Comparison of ENCODE assay signal across 8 mouse cellular contexts in the genomic region with DNA sequence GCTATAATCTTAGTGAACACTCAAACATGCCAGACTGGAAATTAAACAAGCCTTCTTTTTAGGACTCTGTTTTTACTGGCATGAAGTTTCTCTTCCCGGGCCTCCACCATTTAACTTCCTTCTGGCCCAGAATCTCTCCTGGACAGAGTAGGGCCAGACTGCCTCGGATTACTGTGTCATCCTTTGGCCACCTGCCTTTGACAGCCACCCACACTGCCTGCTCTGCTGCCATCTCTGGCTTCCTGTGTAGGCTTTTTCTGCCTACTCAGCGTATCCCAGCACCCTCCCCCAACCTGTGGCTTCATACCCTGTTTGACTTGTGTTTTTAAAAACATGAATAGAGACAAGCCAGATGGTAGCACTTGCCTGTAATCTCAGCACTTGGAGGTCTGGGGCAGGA.
DNase-seq lines count a peak whose midpoint lies in the region; ATAC-seq lines count a peak whose summit lies in the region.

No protein-coding gene starts in this region.

- H3K9me3 ChIP-seq in lung, embryonic 15.5 days, result no peaks in the 10 kb centered on the region

- H3K4me1 ChIP-seq in lung, embryonic 15.5 days, result peaks cover 42% of the 10 kb centered on the region

- ATAC-seq in cerebellum, adult (ENCODE audit: insufficient number of reproducible peaks, low FRiP score, low TSS enrichment), result peak; percentile 89
- peak; percentile 30 to 58; a peak in 3 of 4 replicates for ATAC-seq in hematopoietic stem cell, adult 5-6 weeks (replicated peaks in 1 of 2; ENCODE audit: insufficient read depth in 1 of 2, low FRiP score in 2 of 2, low TSS enrichment in 1 of 2, low read depth in 1 of 2, poor library complexity in 2 of 2, severe bottlenecking in 2 of 2)
- no peak for ATAC-seq in lung, embryonic 15.5 days (ENCODE audit: borderline replicate concordance, extremely low read depth, low FRiP score, low TSS enrichment)

- peak overlapping the region; percentile 19; the same call in 1 of the 2 replicates for H3K27ac ChIP-seq in lung, embryonic 15.5 days

- WGBS in lung, embryonic 15.5 days, result 33% methylated on average over 3 of the region's 3 CpGs

- no peak overlapping the region for H3K4me2 ChIP-seq in lung, embryonic 15.5 days

- no peak for DNase-seq in cerebellum, postnatal 4 days (ENCODE audit: low spot score in 2 of 2)
- DNase-seq in 3T3-L1 (ENCODE audit: low read depth, low spot score), result peak; percentile 42
- DNase-seq in cerebellum, postnatal 14 days, result peak; percentile 83 to 86
- DNase-seq in thymus, adult 18-20 months, result peak; percentile 60 to 75
- DNase-seq in embryo, embryonic 9.5 days (ENCODE audit: extremely low spot score), result no peak

- H3K4me3 ChIP-seq in lung, embryonic 15.5 days, result no peak overlapping the region

- no peak overlapping the region for H3K9ac ChIP-seq in lung, embryonic 15.5 days

- no peaks in the 10 kb centered on the region for H3K36me3 ChIP-seq in lung, embryonic 15.5 days

- H3K27me3 ChIP-seq in lung, embryonic 15.5 days, result no peaks in the 10 kb centered on the region

Comparison
In these comparisons a context has a peak if more than half of its experiments do, and no peak if none do; other contexts are left out.
1. DNase-seq: peak in 3T3-L1 (single experiment), cerebellum, postnatal 14 days (2 of 2) and thymus, adult 18-20 months (2 of 2); none in cerebellum, postnatal 4 days (0 of 2) and embryo, embryonic 9.5 days (single experiment).